Mouse (Mus musculus): ENCODE data around the gene Dcpp2. TPM values are rescaled to one million over a fixed set of nuclear protein-coding genes. Genes with fewer than 3 reads are reported as not detected.
"Not testable (repeated sequence)": the region's sequence is repeated elsewhere in the genome, so short reads cannot be mapped to it uniquely, and the experiment has no call there.

Gene Dcpp2
- not detected in 2 replicates for polyA plus RNA-seq (2012; rRNA removed)

- DNase-seq; H3K4me3 ChIP-seq (replicated peaks; ENCODE audit: extremely low read depth, low read depth, low read length); H3K4me1 ChIP-seq (ENCODE audit: control insufficient read depth, insufficient read depth, low read length): not testable (repeated sequence)
- 49% methylated on average over 4 of the region's 4 CpGs for WGBS
Measured at GRCm38 (mm10) chr17:23880576-23880975, at the start of gene Dcpp2, which contains the start of gene Dcpp1. Gene Dcpp2 (plus strand): TSS chr17:23880880. Gene Dcpp1 (plus strand): TSS chr17:23880876.

GRCm38 (mm10) chr17:23831201-23831600, 49.5 kb upstream of the Dcpp2 start:
- no peak for DNase-seq
- H3K4me3 ChIP-seq (replicated peaks; ENCODE audit: extremely low read depth, low read depth, low read length) = no peak overlapping the region
- TF ChIP-seq CTCF (IDR thresholded peaks at IDR 0.05; ENCODE audit: insufficient read depth, low read length) (no peak), POLR2A (IDR thresholded peaks at IDR 0.05; ENCODE audit: borderline replicate concordance, extremely low read depth, low read depth, low read length) (no peak)
- H3K4me1 ChIP-seq (ENCODE audit: control insufficient read depth, insufficient read depth, low read length) = no peaks in the 10 kb centered on the region
- WGBS = 94% methylated on average over 1 of the region's 1 CpGs

- 81% methylated on average over 8 of the region's 8 CpGs for WGBS
- Histone ChIP-seq H3K4me1 (ENCODE audit: control insufficient read depth, insufficient read depth, low read length) (no peaks in the 10 kb centered on the region), H3K4me3 (replicated peaks; ENCODE audit: extremely low read depth, low read depth, low read length) (no peak within 1 kb of the TSS)
- no peak for DNase-seq
- TF ChIP-seq POLR2A (IDR thresholded peaks at IDR 0.05; ENCODE audit: borderline replicate concordance, extremely low read depth, low read depth, low read length) = no peak
- TF ChIP-seq CTCF (IDR thresholded peaks at IDR 0.05; ENCODE audit: insufficient read depth, low read length) = no peak
Measured at GRCm38 (mm10) chr17:23836006-23836575, 44.6 kb upstream of the Dcpp2 start, which contains the start of gene Prss33. Gene Prss33 (minus strand): TSS chr17:23836056.

- DNase-seq = peak; percentile 46
- 30% methylated on average over 4 of the region's 4 CpGs for WGBS
- Histone ChIP-seq H3K4me3 (replicated peaks; ENCODE audit: extremely low read depth, low read depth, low read length) (no peak overlapping the region), H3K4me1 (ENCODE audit: control insufficient read depth, insufficient read depth, low read length) (no peaks in the 10 kb centered on the region)
- TF ChIP-seq CTCF (IDR thresholded peaks at IDR 0.05; ENCODE audit: insufficient read depth, low read length) (peak; percentile 66), POLR2A (IDR thresholded peaks at IDR 0.05; ENCODE audit: borderline replicate concordance, extremely low read depth, low read depth, low read length) (no peak)
Measured at GRCm38 (mm10) chr17:23841145-23841544, 39.5 kb upstream of the Dcpp2 start.

GRCm38 (mm10) chr17:23843141-23843811, 37.4 kb upstream of the Dcpp2 start:
- WGBS = 63% methylated on average over 23 of the region's 23 CpGs
- H3K4me3 ChIP-seq (replicated peaks; ENCODE audit: extremely low read depth, low read depth, low read length) = no peak overlapping the region

GRCm38 (mm10) chr17:23843812-23844273, 36.8 kb upstream of the Dcpp2 start, which contains the start of the genes Prss32 and Prss41:
Gene Prss32 (plus strand): TSS chr17:23843855.
Gene Prss41 (minus strand): TSS chr17:23844172.
- Histone ChIP-seq H3K4me1 (ENCODE audit: control insufficient read depth, insufficient read depth, low read length) (no peaks in the 10 kb centered on the region), H3K4me3 (replicated peaks; ENCODE audit: extremely low read depth, low read depth, low read length) (no peak within 1 kb of the TSS)
- WGBS = 19% methylated on average over 19 of the region's 19 CpGs
- DNase-seq = peak; percentile 64
- no peak for TF ChIP-seq POLR2A (IDR thresholded peaks at IDR 0.05; ENCODE audit: borderline replicate concordance, extremely low read depth, low read depth, low read length)
- TF ChIP-seq CTCF (IDR thresholded peaks at IDR 0.05; ENCODE audit: insufficient read depth, low read length) = peak; percentile 65

More at GRCm38 (mm10) chr17:23843141-23843811, 37.4 kb upstream of the Dcpp2 start:
- H3K4me1 ChIP-seq (ENCODE audit: control insufficient read depth, insufficient read depth, low read length) = no peaks in the 10 kb centered on the region
- no peak for DNase-seq
- TF ChIP-seq POLR2A (IDR thresholded peaks at IDR 0.05; ENCODE audit: borderline replicate concordance, extremely low read depth, low read depth, low read length) (no peak), CTCF (IDR thresholded peaks at IDR 0.05; ENCODE audit: insufficient read depth, low read length) (0 out of 2 replicates have a peak, but pooled peaks have one; percentile 2)

- Histone ChIP-seq H3K4me3 (replicated peaks; ENCODE audit: extremely low read depth, low read depth, low read length) (no peak overlapping the region), H3K4me1 (ENCODE audit: control insufficient read depth, insufficient read depth, low read length) (no peaks in the 10 kb centered on the region)
- WGBS = 63% methylated on average over 2 of the region's 2 CpGs
- TF ChIP-seq POLR2A (IDR thresholded peaks at IDR 0.05; ENCODE audit: borderline replicate concordance, extremely low read depth, low read depth, low read length) (no peak), CTCF (IDR thresholded peaks at IDR 0.05; ENCODE audit: insufficient read depth, low read length) (no peak)
- DNase-seq = no peak
Measured at GRCm38 (mm10) chr17:23850028-23850427, 30.7 kb upstream of the Dcpp2 start.

GRCm38 (mm10) chr17:23850853-23851749, 29.6 kb upstream of the Dcpp2 start:
- TF ChIP-seq CTCF (IDR thresholded peaks at IDR 0.05; ENCODE audit: insufficient read depth, low read length) = peak; percentile 63
- no peak for TF ChIP-seq POLR2A (IDR thresholded peaks at IDR 0.05; ENCODE audit: borderline replicate concordance, extremely low read depth, low read depth, low read length)
- whole genome bisulfite sequencing = 32% methylated on average over 19 of the region's 19 CpGs
- DNase-seq = peak; percentile 69

GRCm38 (mm10) chr17:23853292-23853691, 27.4 kb upstream of the Dcpp2 start:
- no peak overlapping the region for H3K4me3 ChIP-seq (replicated peaks; ENCODE audit: extremely low read depth, low read depth, low read length)
- WGBS = 42% methylated on average over 5 of the region's 5 CpGs
- peak; percentile 30 for DNase-seq
- H3K4me1 ChIP-seq (ENCODE audit: control insufficient read depth, insufficient read depth, low read length) = no peaks in the 10 kb centered on the region
- peak; percentile 62 for TF ChIP-seq CTCF (IDR thresholded peaks at IDR 0.05; ENCODE audit: insufficient read depth, low read length)
- TF ChIP-seq POLR2A (IDR thresholded peaks at IDR 0.05; ENCODE audit: borderline replicate concordance, extremely low read depth, low read depth, low read length) = no peak

More at GRCm38 (mm10) chr17:23850853-23851749, 29.6 kb upstream of the Dcpp2 start:
- H3K4me1 ChIP-seq (ENCODE audit: control insufficient read depth, insufficient read depth, low read length) = no peaks in the 10 kb centered on the region
- no peak overlapping the region for H3K4me3 ChIP-seq (replicated peaks; ENCODE audit: extremely low read depth, low read depth, low read length)
